Mouse (Mus musculus) liver, embryonic 11.5 days (tissue): ENCODE measurements around the gene Lim2. TPM values are rescaled to one million over a fixed set of nuclear protein-coding genes. Genes with fewer than 3 reads are reported as not detected.

Experiments used
- ATAC-seq: fragments of 200-750 bp; cut with Nextera tagmentation; replicated peaks from 2 replicates; pipeline ENCODE4 v1.8.0; 2017; ENCODE audit warnings: moderate number of reproducible peaks, mild to moderate bottlenecking, moderate TSS enrichment, moderate library complexity; ENCODE audit not compliant: low FRiP score
- DNase-seq: peaks from one replicate; pipeline ENCODE4 v3.0.0-alpha.2; 2017; ENCODE audit warnings: low spot score
- H3K27ac ChIP-seq: fragments of 300-500 bp; sonication (generic); 2 replicates; pipeline ENCODE4 v1.5.1; 2014; ENCODE audit warnings: mild to moderate bottlenecking, low read depth, low read length, control low read depth
- H3K27me3 ChIP-seq: fragments of 300-500 bp; sonication (generic); replicated peaks from 2 replicates; pipeline ENCODE4 v1.6.1; 2014; ENCODE audit warnings: low read length, mixed read lengths; ENCODE audit not compliant: control insufficient read depth, insufficient read depth
- H3K36me3 ChIP-seq: fragments of 300-500 bp; sonication (generic); 2 replicates; pipeline ENCODE4 v1.6.1; 2014; ENCODE audit warnings: mild to moderate bottlenecking, low read length, moderate library complexity, mixed read lengths; ENCODE audit not compliant: control insufficient read depth, insufficient read depth
- H3K4me1 ChIP-seq: fragments of 300-500 bp; sonication (generic); replicated peaks from 2 replicates; pipeline ENCODE4 v1.6.1; 2014; ENCODE audit warnings: low read length, mixed read lengths; ENCODE audit not compliant: control insufficient read depth, insufficient read depth
- H3K4me2 ChIP-seq: fragments of 300-500 bp; sonication (generic); 2 replicates; pipeline ENCODE4 v1.6.1; 2014; ENCODE audit warnings: mild to moderate bottlenecking, control low read depth, moderate library complexity
- H3K4me3 ChIP-seq: fragments of 300-500 bp; sonication (generic); 2 replicates; pipeline ENCODE4 v1.5.1; 2014; ENCODE audit warnings: low read depth, low read length, control low read depth
- H3K9ac ChIP-seq: fragments of 300-500 bp; sonication (generic); 2 replicates; pipeline ENCODE4 v1.6.1; 2014; ENCODE audit warnings: low read depth, low read length, control low read depth
- H3K9me3 ChIP-seq: fragments of 300-500 bp; sonication (generic); 2 replicates; pipeline ENCODE4 v1.6.1; 2016; ENCODE audit warnings: low read length, inconsistent platforms, mixed read lengths; ENCODE audit not compliant: control insufficient read depth
- WGBS: fragments of 180-500 bp; shearing (Covaris S2); extraction: QIAGEN DNeasy Blood & Tissue Kit; methylation state at CpG from one replicate; pipeline ENCODE4 v1.1.7; 2014; 5-methylcytosine and 5-hydroxymethylcytosine counted together
- microRNA-seq: library from miRNA; unstranded; fragments of <30 nt; microRNA quantifications from one replicate; pipeline ENCODE4, GENCODE M21; 2017; ENCODE audit warnings: borderline number of aligned reads
- polyA plus RNA-seq: library from polyadenylated mRNA; unstranded; fragments of >200 nt; fragmentation: Nextera tagmentation; extraction: Ambion mirVana; gene quantifications from 2 replicates; pipeline ENCODE4 v1.2.1, GENCODE M21; 2014

Gene Lim2
- polyA plus RNA-seq, 1 experiment from 2014 or later = not detected

DNA sequence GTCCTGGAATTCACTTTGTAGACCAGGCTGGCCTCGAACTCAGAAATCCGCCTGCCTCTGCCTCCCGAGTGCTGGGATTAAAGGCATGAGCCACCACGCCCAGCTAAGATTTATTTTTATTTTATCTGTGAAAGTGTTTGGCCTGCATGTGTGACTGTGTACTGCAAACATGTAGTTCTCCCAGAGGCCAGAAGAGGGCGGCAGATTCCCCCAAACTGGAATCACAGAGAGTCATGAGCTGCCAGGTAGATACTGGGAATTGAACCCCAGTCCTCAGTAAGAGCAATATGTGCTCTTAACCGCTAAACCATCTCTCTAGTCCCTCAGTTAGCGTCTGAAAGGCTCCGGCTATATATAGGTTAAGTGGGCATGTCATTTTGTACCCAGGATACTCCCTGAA is 42.9 kb downstream of the Lim2 start:
- Histone ChIP-seq H3K4me2 (no peak overlapping the region), H3K4me1 (no peaks in the 10 kb centered on the region; the same call in 1 of the 2 replicates), H3K9ac (no peak overlapping the region), H3K36me3 (no peaks in the 10 kb centered on the region), H3K27ac (no peak overlapping the region), H3K4me3 (no peak overlapping the region), H3K27me3 (peaks cover 15% of the 10 kb centered on the region), H3K9me3 (no peaks in the 10 kb centered on the region)
- DNase-seq = no peak
- 37% methylated on average over 8 of the region's 8 CpGs for WGBS
- no peak for ATAC-seq

DNA sequence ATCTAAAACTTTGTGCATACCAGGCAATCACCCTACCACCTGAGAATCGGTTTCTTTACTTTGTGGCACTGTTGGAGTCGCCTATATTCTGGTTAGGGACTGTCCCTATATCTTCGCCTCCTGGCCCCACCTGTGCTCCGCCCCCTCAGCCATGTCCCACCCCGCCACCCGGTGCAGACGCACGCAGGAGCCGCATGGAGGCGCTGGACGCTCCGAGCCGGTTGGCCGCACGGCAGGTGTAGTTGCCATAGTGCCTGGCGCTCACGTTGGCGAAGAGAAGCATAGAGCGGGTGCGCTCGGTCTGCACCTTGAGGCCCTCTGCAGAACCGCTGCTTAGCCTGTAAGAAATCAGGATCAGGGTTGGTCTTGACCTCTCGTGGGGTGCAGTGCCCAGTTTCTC is 48.2 kb downstream of the Lim2 start:
- ATAC-seq = no peak
- Histone ChIP-seq H3K27me3 (peaks cover 42% of the 10 kb centered on the region), H3K36me3 (no peaks in the 10 kb centered on the region), H3K9ac (no peak overlapping the region), H3K9me3 (no peaks in the 10 kb centered on the region), H3K4me2 (no peak overlapping the region), H3K4me1 (no peaks in the 10 kb centered on the region), H3K4me3 (no peak overlapping the region), H3K27ac (no peak overlapping the region)
- no peak for DNase-seq
- WGBS = 9% methylated on average over 23 of the region's 23 CpGs

DNA sequence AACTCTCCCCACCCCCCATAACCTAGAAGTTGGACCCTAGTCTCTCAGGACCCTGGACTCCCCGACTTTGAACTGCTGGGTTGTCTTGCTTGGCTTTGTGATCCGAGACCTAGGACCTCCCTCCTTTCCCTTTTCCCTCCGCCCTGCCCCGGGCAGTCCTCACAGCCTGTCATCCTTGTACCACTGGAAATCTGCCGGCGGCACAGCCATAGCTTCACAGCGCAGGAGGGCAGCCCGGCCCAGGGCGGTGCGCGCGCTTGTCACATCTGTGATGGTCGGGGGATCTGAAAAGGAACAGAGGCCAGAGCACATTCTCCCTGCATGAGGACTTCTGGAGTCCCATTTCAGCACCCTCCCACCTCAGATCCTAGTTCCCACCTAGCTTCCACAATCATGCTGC is 48.9 kb downstream of the Lim2 start:
- no peak overlapping the region for H3K27ac ChIP-seq
- 6% methylated on average over 13 of the region's 13 CpGs for WGBS
- no peaks in the 10 kb centered on the region for H3K4me1 ChIP-seq
- ATAC-seq = no peak
- H3K9me3 ChIP-seq = no peaks in the 10 kb centered on the region
- no peaks in the 10 kb centered on the region for H3K36me3 ChIP-seq
- no peak for DNase-seq
- H3K4me3 ChIP-seq = no peak overlapping the region
- no peak overlapping the region for H3K9ac ChIP-seq
- no peak overlapping the region for H3K4me2 ChIP-seq
- H3K27me3 ChIP-seq = peaks cover 42% of the 10 kb centered on the region

DNA sequence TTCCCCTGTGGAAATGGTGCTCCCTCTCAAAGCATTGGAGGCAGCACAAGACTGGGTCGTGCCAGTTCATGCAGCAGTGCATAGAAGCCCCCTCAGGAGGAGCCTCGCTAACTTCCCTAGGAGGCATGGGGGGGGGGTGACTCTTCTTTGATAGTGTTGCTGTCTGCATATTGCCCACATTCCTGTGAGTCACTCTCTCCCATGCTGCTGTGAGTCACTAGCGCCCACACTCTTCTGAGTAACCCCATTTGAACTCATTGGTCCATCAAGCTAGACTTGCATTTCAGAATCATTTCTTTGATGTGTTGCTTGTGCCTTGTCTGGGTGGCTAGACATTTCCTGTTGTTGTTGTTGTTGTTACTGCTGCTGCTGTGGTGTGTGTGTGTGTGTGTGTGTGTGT is 53.7 kb downstream of the Lim2 start:
- peaks cover 19% of the 10 kb centered on the region for H3K27me3 ChIP-seq
- WGBS = 70% methylated on average over 3 of the region's 3 CpGs
- no peak overlapping the region for H3K9ac ChIP-seq

DNA sequence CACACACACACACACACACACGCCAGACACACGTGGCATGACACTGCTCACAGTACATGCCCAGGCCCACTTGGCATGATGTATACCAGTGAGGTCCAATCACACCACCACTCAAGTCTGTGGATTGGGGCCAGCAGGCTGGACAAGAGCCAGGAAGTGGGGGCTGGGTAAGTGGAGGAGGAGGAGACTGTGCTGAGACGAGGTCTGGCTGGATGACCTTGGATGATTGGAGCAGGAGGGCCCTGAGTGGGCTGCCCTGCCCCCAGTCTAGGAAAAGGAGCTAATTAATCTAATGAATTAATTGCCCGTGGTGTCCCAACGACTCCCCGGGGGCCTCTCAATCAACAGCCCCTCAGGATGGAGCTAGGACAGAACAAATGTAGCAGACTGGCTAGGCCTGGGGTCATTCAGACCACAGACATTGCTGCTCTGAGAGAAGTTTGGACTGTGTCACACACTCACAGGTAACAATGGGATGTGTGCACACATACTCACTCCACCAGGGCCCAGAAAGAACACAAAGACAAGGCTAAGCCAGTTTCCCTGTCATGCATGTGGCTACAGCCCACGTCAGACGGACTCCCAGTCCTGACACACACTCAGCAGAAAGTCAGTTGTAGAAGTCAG is 54.7 kb downstream of the Lim2 start:
- Histone ChIP-seq H3K27me3 (peaks cover 9% of the 10 kb centered on the region), H3K9ac (no peak overlapping the region), H3K27ac (no peak overlapping the region), H3K9me3 (no peaks in the 10 kb centered on the region), H3K4me3 (no peak overlapping the region), H3K4me2 (no peak overlapping the region), H3K36me3 (no peaks in the 10 kb centered on the region), H3K4me1 (no peaks in the 10 kb centered on the region)
- 66% methylated on average over 8 of the region's 8 CpGs for WGBS
- no peak for DNase-seq
- no peak for ATAC-seq

More for the DNA sequence above, 53.7 kb downstream of the Lim2 start:
- no peaks in the 10 kb centered on the region for H3K9me3 ChIP-seq
- H3K4me2 ChIP-seq = no peak overlapping the region
- no peak overlapping the region for H3K4me3 ChIP-seq
- no peaks in the 10 kb centered on the region for H3K4me1 ChIP-seq
- no peak overlapping the region for H3K27ac ChIP-seq
- ATAC-seq (no peak), DNase-seq (no peak)
- no peaks in the 10 kb centered on the region for H3K36me3 ChIP-seq

DNA sequence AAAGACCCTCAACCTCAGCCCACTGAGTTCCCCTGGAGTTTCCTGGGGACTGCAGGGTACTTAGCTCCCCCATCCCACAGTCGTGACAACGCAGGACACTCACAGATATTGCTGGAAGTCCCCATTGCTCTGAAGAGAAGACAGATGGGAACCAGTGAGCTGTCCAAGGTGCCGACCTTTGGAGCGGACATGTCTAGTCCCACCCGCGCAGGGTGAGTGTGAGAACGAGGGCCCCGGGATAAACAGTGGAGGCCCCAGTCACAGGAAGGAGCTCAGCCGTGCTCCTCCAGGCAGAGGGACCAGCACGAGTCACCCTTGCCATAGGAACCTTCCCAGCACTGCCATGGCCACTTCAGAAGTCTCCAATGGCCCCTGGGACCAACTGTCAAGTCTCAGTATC is 55.8 kb downstream of the Lim2 start:
- Histone ChIP-seq H3K4me3 (no peak overlapping the region), H3K4me1 (no peaks in the 10 kb centered on the region), H3K9me3 (no peaks in the 10 kb centered on the region), H3K36me3 (no peaks in the 10 kb centered on the region), H3K4me2 (no peak overlapping the region), H3K9ac (no peak overlapping the region), H3K27ac (no peak overlapping the region), H3K27me3 (peaks cover 1% of the 10 kb centered on the region)
- ATAC-seq (no peak), DNase-seq (no peak)
- 9% methylated on average over 10 of the region's 10 CpGs for WGBS

Small RNAs within 50 kb of the gene (microRNA-seq; reads per million reads assigned to microRNA genes)
- 2.1 reads per million for gene Mir7051

Other genes starting within 250 kb of the Lim2 start
- gene Zfp715, start 114.4 kb upstream of the Lim2 start, polyA plus RNA-seq = 10.4 and 14.1 TPM in 2 replicates
- gene Siglecf, start 76.3 kb upstream of the Lim2 start, polyA plus RNA-seq = 2.7 and 2.9 TPM in 2 replicates
- 0.34 and 0.47 TPM in 2 replicates for gene Siglecg, start 19.5 kb upstream of the Lim2 start, polyA plus RNA-seq
- 3.5 and 3.8 TPM in 2 replicates for gene Nkg7, start 9.4 kb downstream of the Lim2 start, polyA plus RNA-seq
- gene Cldnd2, start 13.1 kb downstream of the Lim2 start, polyA plus RNA-seq = not detected in 2 replicates
- 369 and 378 TPM in 2 replicates for gene Etfb, start 16.4 kb downstream of the Lim2 start, polyA plus RNA-seq
- 0.37 TPM in 1 of 2 replicates, not detected in the other for gene Gm45233, start 16.5 kb downstream of the Lim2 start, polyA plus RNA-seq
- gene Vsig10l, start 35.5 kb downstream of the Lim2 start, polyA plus RNA-seq = 1.1 and 1.9 TPM in 2 replicates
- 0.16 and 0.25 TPM in 2 replicates for gene Iglon5, start 62.4 kb downstream of the Lim2 start, polyA plus RNA-seq
- not detected in 2 replicates for gene 4931406B18Rik, start 78.3 kb downstream of the Lim2 start, polyA plus RNA-seq
- 1.3 and 1.6 TPM in 2 replicates for gene Cd33, start 116.8 kb downstream of the Lim2 start, polyA plus RNA-seq
- gene Zfp658, start 134.6 kb downstream of the Lim2 start, polyA plus RNA-seq = 0.97 and 1.1 TPM in 2 replicates
- 7.0 and 9.1 TPM in 2 replicates for gene Zfp719, start 151.9 kb downstream of the Lim2 start, polyA plus RNA-seq
- 0.07 and 0.16 TPM in 2 replicates for gene Zfp819, start 179.5 kb downstream of the Lim2 start, polyA plus RNA-seq
- gene Ceacam18, start 207.0 kb downstream of the Lim2 start, polyA plus RNA-seq = not detected in 2 replicates
- 0.79 and 0.90 TPM in 2 replicates for gene Siglece, start 232.5 kb downstream of the Lim2 start, polyA plus RNA-seq
- 7.5 and 8.7 TPM in 2 replicates for gene Ctu1, start 244.3 kb downstream of the Lim2 start, polyA plus RNA-seq